Mouse (Mus musculus) MEL (cell line): ENCODE data around the gene Plekhg6. TPM values are rescaled to one million over a fixed set of nuclear protein-coding genes. Genes with fewer than 3 reads are reported as not detected.

Experiments
- DNase-seq: peaks from one replicate; pipeline ENCODE4 v3.0.0; 2011; ENCODE audit warnings: low read depth, low spot score
- H3K27ac ChIP-seq: 2 replicates; pipeline ENCODE4 v1.5.1; 2012; ENCODE audit warnings: low read depth, mild to moderate bottlenecking, control low read depth, low read length, moderate library complexity; ENCODE audit not compliant: control insufficient read depth
- H3K27me3 ChIP-seq, 2 experiments: fragments of 150-350 bp in 1 of 2; sonication (generic) in 1 of 2; 2 replicates each; pipeline ENCODE4 v1.6.1; 2012; ENCODE audit warnings: low read length in 2 of 2, mild to moderate bottlenecking in 2 of 2, improper control_type of control experiment in 1 of 2, moderate library complexity in 1 of 2; ENCODE audit not compliant: insufficient read depth in 2 of 2, control insufficient read depth in 1 of 2
- H3K36me3 ChIP-seq, 2 experiments: 2 replicates each; pipeline ENCODE4 v1.6.1; 2012 to 2014; ENCODE audit warnings: low read length in 2 of 2, improper control_type of control experiment in 1 of 2, inconsistent platforms in 1 of 2, mild to moderate bottlenecking in 1 of 2; ENCODE audit not compliant: insufficient read depth in 2 of 2, control insufficient read depth in 1 of 2
- H3K4me1 ChIP-seq, 2 experiments: fragments of 150-350 bp in 1 of 2; sonication (generic) in 1 of 2; 2 replicates each; pipeline ENCODE4 v1.6.1; 2012; ENCODE audit warnings: low read length in 2 of 2, improper control_type of control experiment in 1 of 2, mild to moderate bottlenecking in 1 of 2; ENCODE audit not compliant: insufficient read depth in 2 of 2, control insufficient read depth in 1 of 2
- H3K4me3 ChIP-seq, 2 experiments: fragments of 150-350 bp in 1 of 2; sonication (generic) in 1 of 2; 2 replicates each; pipeline ENCODE4 v1.5.1; 2012; ENCODE audit warnings: low read depth in 2 of 2, low read length in 2 of 2, mild to moderate bottlenecking in 2 of 2, moderate library complexity in 2 of 2, control low read depth in 1 of 2, improper control_type of control experiment in 1 of 2; ENCODE audit not compliant: control insufficient read depth in 1 of 2, insufficient read depth in 1 of 2
- H3K79me2 ChIP-seq: 2 replicates; pipeline ENCODE4 v1.6.1; 2012; ENCODE audit warnings: mild to moderate bottlenecking, low read length, moderate library complexity; ENCODE audit not compliant: control insufficient read depth, poor library complexity, insufficient read depth
- H3K9ac ChIP-seq: 2 replicates; pipeline ENCODE4 v1.6.1; 2012; ENCODE audit warnings: low read depth, mild to moderate bottlenecking, control low read depth, low read length, moderate library complexity; ENCODE audit not compliant: control insufficient read depth, poor library complexity, severe bottlenecking
- H3K9me3 ChIP-seq: fragments of 150-350 bp; sonication (generic); replicated peaks from 2 replicates; pipeline ENCODE4 v1.6.1; 2012; ENCODE audit warnings: mild to moderate bottlenecking, low read length, improper control_type of control experiment, moderate library complexity; ENCODE audit not compliant: insufficient read depth
- BHLHE40 ChIP-seq: IDR thresholded peaks from 2 replicates; pipeline ENCODE4 v1.6.1; 2012; ENCODE audit warnings: low read depth, mild to moderate bottlenecking, inconsistent platforms, low read length, improper control_type of control experiment, borderline replicate concordance
- CHD1 ChIP-seq: IDR thresholded peaks from 2 replicates; pipeline ENCODE4 v1.6.1; 2012; ENCODE audit warnings: low read depth, mild to moderate bottlenecking, inconsistent platforms, low read length, improper control_type of control experiment
- CHD2 ChIP-seq: IDR thresholded peaks from 2 replicates; pipeline ENCODE4 v1.6.1; 2011; ENCODE audit warnings: low read length, improper control_type of control experiment
- CTCF ChIP-seq, 3 experiments: IDR thresholded peaks in 2 of 3; conservative IDR thresholded peaks in 1 of 3; 2 replicates each; pipeline ENCODE4 v1.5.1; 2011 to 2012; ENCODE audit warnings: low read length in 3 of 3, low read depth in 2 of 3, mild to moderate bottlenecking in 2 of 3, improper control_type of control experiment in 1 of 3, inconsistent platforms in 1 of 3, mixed read lengths in 1 of 3, moderate library complexity in 1 of 3; ENCODE audit not compliant: control insufficient read depth in 1 of 3, insufficient read depth in 1 of 3, poor library complexity in 1 of 3, severe bottlenecking in 1 of 3
- EP300 ChIP-seq, 2 experiments: IDR thresholded peaks; 2 replicates each; pipeline ENCODE4 v1.6.1; 2011; ENCODE audit warnings: improper control_type of control experiment in 2 of 2, low read length in 2 of 2, low read depth in 1 of 2, mild to moderate bottlenecking in 1 of 2
- GABPA ChIP-seq: IDR thresholded peaks from 2 replicates; pipeline ENCODE4 v1.6.1; 2012; ENCODE audit warnings: low read depth, mild to moderate bottlenecking, inconsistent platforms, low read length, improper control_type of control experiment, moderate library complexity
- GATA1 ChIP-seq: IDR thresholded peaks from 2 replicates; pipeline ENCODE4 v1.6.1; 2011; ENCODE audit warnings: low read depth, low read length, improper control_type of control experiment
- HCFC1 ChIP-seq: IDR thresholded peaks from 2 replicates; pipeline ENCODE4 v1.6.1; 2012; ENCODE audit warnings: low read depth, mild to moderate bottlenecking, inconsistent platforms, low read length, improper control_type of control experiment, moderate library complexity
- KAT2A ChIP-seq: conservative IDR thresholded peaks from 2 replicates; pipeline ENCODE4 v1.6.1; 2012; ENCODE audit warnings: low read depth, low read length, improper control_type of control experiment, inconsistent platforms
- MAFK ChIP-seq: IDR thresholded peaks from 2 replicates; pipeline ENCODE4 v1.6.1; 2011; ENCODE audit warnings: low read depth, mild to moderate bottlenecking, low read length, improper control_type of control experiment, borderline replicate concordance
- MAX ChIP-seq: IDR thresholded peaks from 2 replicates; pipeline ENCODE4 v1.6.1; 2011; ENCODE audit warnings: low read length, improper control_type of control experiment
- MAZ ChIP-seq: IDR thresholded peaks from 2 replicates; pipeline ENCODE4 v1.6.1; 2012; ENCODE audit warnings: low read depth, mild to moderate bottlenecking, inconsistent platforms, low read length, improper control_type of control experiment
- MEF2A ChIP-seq: IDR thresholded peaks from 2 replicates; pipeline ENCODE4 v1.6.1; 2014; ENCODE audit warnings: low read depth, mild to moderate bottlenecking, inconsistent platforms, low read length, improper control_type of control experiment; ENCODE audit not compliant: poor library complexity, insufficient replicate concordance, severe bottlenecking; ENCODE audit errors: extremely low read depth
- MYB ChIP-seq: IDR thresholded peaks from 2 replicates; pipeline ENCODE4 v1.6.1; 2011; ENCODE audit warnings: mild to moderate bottlenecking, low read depth, low read length, improper control_type of control experiment
- MYC ChIP-seq: IDR thresholded peaks from 2 replicates; pipeline ENCODE4 v1.6.1; 2011; ENCODE audit warnings: low read depth, mild to moderate bottlenecking, low read length, improper control_type of control experiment, moderate library complexity
- POLR2A ChIP-seq, 2 experiments: IDR thresholded peaks; 2 replicates each; pipeline ENCODE4 v1.6.1; 2011 to 2012; ENCODE audit warnings: low read length in 2 of 2, mild to moderate bottlenecking in 2 of 2, control low read depth in 1 of 2, improper control_type of control experiment in 1 of 2, low read depth in 1 of 2, moderate library complexity in 1 of 2; ENCODE audit not compliant: control insufficient read depth in 1 of 2, insufficient read depth in 1 of 2, poor library complexity in 1 of 2
- POLR2AphosphoS2 ChIP-seq: IDR thresholded peaks from 2 replicates; pipeline ENCODE4 v1.6.1; 2011; ENCODE audit warnings: low read length, improper control_type of control experiment
- POLR2AphosphoS5 ChIP-seq: IDR thresholded peaks from 2 replicates; pipeline ENCODE4 v1.6.1; 2012; ENCODE audit warnings: low read depth, borderline replicate concordance, mild to moderate bottlenecking, inconsistent platforms, low read length, moderate library complexity, mixed read lengths
- RAD21 ChIP-seq: IDR thresholded peaks from 2 replicates; pipeline ENCODE4 v1.6.1; 2011; ENCODE audit warnings: mild to moderate bottlenecking, low read depth, low read length, improper control_type of control experiment
- RCOR1 ChIP-seq: IDR thresholded peaks from 2 replicates; pipeline ENCODE4 v1.6.1; 2012; ENCODE audit warnings: low read depth, mild to moderate bottlenecking, inconsistent platforms, low read length, improper control_type of control experiment
- SIN3A ChIP-seq: IDR thresholded peaks from 2 replicates; pipeline ENCODE4 v1.6.1; 2012; ENCODE audit warnings: low read length, improper control_type of control experiment, inconsistent platforms
- SMC3 ChIP-seq: IDR thresholded peaks from 2 replicates; pipeline ENCODE4 v1.6.1; 2011; ENCODE audit warnings: low read depth, low read length, improper control_type of control experiment
- TAL1 ChIP-seq: IDR thresholded peaks from 2 replicates; pipeline ENCODE4 v1.6.1; 2012; ENCODE audit warnings: mild to moderate bottlenecking, inconsistent platforms, low read length, moderate library complexity, mixed read lengths
- TBP ChIP-seq: IDR thresholded peaks from 2 replicates; pipeline ENCODE4 v1.8.0; 2011; ENCODE audit warnings: low read depth, low read length, improper control_type of control experiment
- UBTF ChIP-seq: IDR thresholded peaks from 2 replicates; pipeline ENCODE4 v1.6.1; 2012; ENCODE audit warnings: low read depth, mild to moderate bottlenecking, inconsistent platforms, low read length, improper control_type of control experiment, moderate library complexity, borderline replicate concordance; ENCODE audit not compliant: insufficient read depth
- USF1 ChIP-seq: IDR thresholded peaks from 2 replicates; pipeline ENCODE4 v1.6.1; 2014; ENCODE audit warnings: low read depth, mild to moderate bottlenecking, inconsistent platforms, low read length, improper control_type of control experiment, moderate library complexity
- ZKSCAN1 ChIP-seq: IDR thresholded peaks from 2 replicates; pipeline ENCODE4 v1.6.1; 2012; ENCODE audit warnings: low read depth, mild to moderate bottlenecking, inconsistent platforms, low read length, improper control_type of control experiment, moderate library complexity
- polyA plus RNA-seq, 2 experiments: library from polyadenylated mRNA; stranded (reverse) in 1 of 2; unstranded in 1 of 2; fragments of >175 nt in 1 of 2; fragments of >200 nt in 1 of 2; gene quantifications; 2 replicates each; pipeline versions ENCODE4 v1.2.1 to v1.2.4; 2012; ENCODE audit warnings: low replicate concordance in 2 of 2, low read depth in 1 of 2; ENCODE audit not compliant: insufficient read length in 2 of 2, insufficient read depth in 1 of 2, missing spikeins in 1 of 2
- total RNA-seq: library from RNA; depleted of rRNA; stranded (reverse); fragments of 300-350 nt; gene quantifications from 2 replicates; pipeline ENCODE4 v1.2.3, GENCODE M21; 2012

Plekhg6 gene
- total and polyA plus RNA-seq, 3 experiments, result 0.13 TPM; not detected in 2

DNA sequence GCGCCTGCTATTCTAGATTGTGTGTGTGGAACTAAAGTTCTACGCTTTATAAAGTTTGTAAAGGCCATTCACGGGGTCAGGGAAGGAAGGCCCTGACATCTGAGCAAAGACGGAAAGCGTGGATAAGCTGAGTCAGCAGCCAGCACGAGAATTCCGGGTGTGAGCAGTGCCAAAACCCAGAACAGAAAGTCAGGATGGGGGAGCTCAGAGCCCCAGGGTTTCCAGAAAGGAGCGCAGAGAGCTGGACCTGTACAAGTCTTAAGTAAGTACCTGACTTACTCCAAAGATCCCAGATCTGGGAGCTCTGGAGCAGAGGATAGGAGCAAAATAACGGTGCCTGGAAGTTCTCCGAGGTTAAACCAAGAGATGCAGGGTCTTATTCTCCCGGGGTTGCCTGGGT lies 30.0 kb upstream of the Plekhg6 start:
- Histone ChIP-seq H3K9ac (no peak overlapping the region), H3K4me3 (no peak overlapping the region), H3K27me3 (peaks cover 0 to 6% of the 10 kb centered on the region in 2 experiments; a peak in 3 of 4 replicates), H3K9me3 (no peaks in the 10 kb centered on the region), H3K36me3 (no peaks in the 10 kb centered on the region), H3K27ac (no peak overlapping the region)
- DNase-seq, result no peak
- TF ChIP-seq KAT2A, result no peak
- TF ChIP-seq POLR2A (IDR thresholded peaks at IDR 0.05; ENCODE audit: control insufficient read depth in 1 of 2, insufficient read depth in 1 of 2, low read depth in 1 of 2, low read length in 2 of 2, poor library complexity in 1 of 2), result no peak
- no peak for TF ChIP-seq SIN3A
- TF ChIP-seq EP300 (IDR thresholded peaks at IDR 0.05; ENCODE audit: low read depth in 1 of 2, low read length in 2 of 2), result no peak
- TF ChIP-seq TAL1, result no peak
- TF ChIP-seq MAX, result no peak
- no peak for TF ChIP-seq ZKSCAN1
- no peak for TF ChIP-seq MAZ
- TF ChIP-seq MEF2A, result no peak
- TF ChIP-seq SMC3, result no peak
- no peak for TF ChIP-seq TBP
- no peak for TF ChIP-seq RCOR1
- no peak for TF ChIP-seq GABPA
- TF ChIP-seq CHD1, result no peak
- no peak for TF ChIP-seq MAFK
- no peak for TF ChIP-seq POLR2AphosphoS5
- no peak for TF ChIP-seq CHD2
- TF ChIP-seq UBTF, result no peak
- TF ChIP-seq MYB, result no peak
- TF ChIP-seq BHLHE40, result no peak
- TF ChIP-seq, all 39 proteins: peak for 0
- Histone ChIP-seq H3K79me2 (no peaks in the 10 kb centered on the region), H3K4me1 (no peaks in the 10 kb centered on the region)

DNA sequence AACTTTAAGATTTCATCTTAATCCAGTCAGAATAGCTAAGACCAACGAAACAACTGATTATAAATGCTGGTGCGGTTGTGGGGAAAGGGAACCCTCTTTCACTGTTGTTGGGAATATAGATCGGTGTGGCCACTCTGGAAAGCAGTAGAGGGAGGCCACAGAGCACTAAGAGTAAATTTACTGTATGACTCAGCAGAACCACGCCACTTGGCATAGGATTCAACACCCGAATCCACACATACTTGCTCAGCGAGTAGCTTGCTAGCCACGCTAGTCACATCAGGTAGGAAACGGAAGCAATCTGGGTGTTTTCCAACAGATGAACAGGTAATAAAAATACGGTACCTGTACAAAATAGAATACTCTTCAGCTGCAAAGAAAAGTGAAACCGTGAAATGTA lies 27.1 kb upstream of the Plekhg6 start:
- Histone ChIP-seq H3K4me1 (no peaks in the 10 kb centered on the region), H3K4me3 (no peak overlapping the region), H3K9ac (no peak overlapping the region), H3K36me3 (no peaks in the 10 kb centered on the region), H3K79me2 (no peaks in the 10 kb centered on the region), H3K27me3 (peaks cover 0 to 6% of the 10 kb centered on the region in 2 experiments; a peak in 2 of 4 replicates), H3K27ac (no peak overlapping the region), H3K9me3 (no peaks in the 10 kb centered on the region)
- no peak for TF ChIP-seq CTCF (IDR thresholded peaks at IDR 0.05 in 2 of 3, conservative IDR thresholded peaks at IDR 0.05 in 1 of 3; ENCODE audit: control insufficient read depth in 1 of 3, insufficient read depth in 1 of 3, low read depth in 2 of 3, low read length in 3 of 3, poor library complexity in 1 of 3, severe bottlenecking in 1 of 3)
- TF ChIP-seq GATA1, result no peak
- no peak for TF ChIP-seq RAD21
- TF ChIP-seq MAX, result no peak
- TF ChIP-seq UBTF, result no peak
- TF ChIP-seq MYB, result no peak
- TF ChIP-seq HCFC1, result no peak
- no peak for TF ChIP-seq RCOR1
- TF ChIP-seq SIN3A, result no peak
- TF ChIP-seq USF1, result no peak
- no peak for TF ChIP-seq MYC
- TF ChIP-seq CHD1, result no peak
- TF ChIP-seq SMC3, result no peak
- no peak for TF ChIP-seq POLR2AphosphoS2
- no peak for TF ChIP-seq POLR2A (IDR thresholded peaks at IDR 0.05; ENCODE audit: control insufficient read depth in 1 of 2, insufficient read depth in 1 of 2, low read depth in 1 of 2, low read length in 2 of 2, poor library complexity in 1 of 2)
- no peak for DNase-seq
